ENCODE assay signal across 8 mouse cellular contexts in the genomic region with DNA sequence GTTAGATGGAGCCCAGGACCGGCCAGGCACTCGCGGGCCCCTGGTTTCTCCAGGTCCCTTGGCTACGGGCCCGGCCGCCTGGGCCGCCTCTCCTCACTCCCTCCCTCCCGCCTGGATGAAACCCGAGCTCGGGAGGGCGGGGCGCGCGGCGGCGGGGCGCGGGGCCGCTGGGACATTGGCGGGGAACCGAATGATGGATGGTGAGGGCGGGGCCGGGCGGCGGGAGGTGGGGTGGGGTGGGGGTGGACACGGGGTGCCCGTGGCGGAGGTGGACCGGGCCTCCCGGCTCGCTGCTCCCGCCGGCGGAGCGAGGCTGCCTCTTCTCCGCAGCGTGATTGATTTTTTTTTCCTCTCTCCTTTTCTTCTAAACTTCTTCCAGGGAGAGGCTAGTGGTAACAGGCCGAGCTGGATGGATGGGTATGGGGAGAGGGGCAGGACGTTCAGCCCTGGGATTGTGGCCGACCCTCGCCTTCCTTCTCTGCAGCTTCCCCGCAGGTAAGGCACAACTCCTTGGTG. TPM values are rescaled to one million over a fixed set of nuclear protein-coding genes. Genes with fewer than 3 reads are reported as not detected.
A peak's percentile ranks its signal among the peaks of the same experiment; 100 is the strongest.
DNase-seq lines count a peak whose midpoint lies in the region; ATAC-seq and TF ChIP-seq lines count a peak whose summit lies in the region.

No protein-coding gene starts in this region.

- peak overlapping the region; percentile 67 for H3K4me2 ChIP-seq in lung, embryonic 16.5 days (ENCODE audit: low read depth, low read length)

- peak overlapping the region; percentile 93 for H3K27ac ChIP-seq in layer of hippocampus, adult 2 months
- peak overlapping the region; percentile 94 for H3K27ac ChIP-seq in lung, embryonic 16.5 days (ENCODE audit: low read length)

- peak; percentile 98 for DNase-seq in Muller cell, postnatal 12 days (ENCODE audit: inconsistent ontology term)
- DNase-seq in cerebellum, adult 8-10 months = peak; percentile 74
- peak; percentile 73 for DNase-seq in forelimb bud, embryonic 11.5 days (ENCODE audit: low read depth, low spot score)
- peak; percentile 86 for DNase-seq in heart, postnatal 25 days (ENCODE audit: low spot score)
- peak; percentile 72 to 77 for DNase-seq in layer of hippocampus, adult 2 months (ENCODE audit: low spot score in 2 of 2)
- DNase-seq in retina, postnatal 1 day = peak; percentile 92
- no peak for DNase-seq in thymus, postnatal 14 days

- peak overlapping the region; percentile 86 for H3K9ac ChIP-seq in lung, embryonic 16.5 days (ENCODE audit: low read length)

- under 1% methylated on average over 39 of the region's 42 CpGs for WGBS in lung, embryonic 16.5 days

- no peaks in the 10 kb centered on the region for H3K36me3 ChIP-seq in lung, embryonic 16.5 days (ENCODE audit: control insufficient read depth, insufficient read depth, low read length)

- H3K4me1 ChIP-seq in lung, embryonic 16.5 days (replicated peaks; ENCODE audit: control insufficient read depth, insufficient read depth, low read length) = peaks cover 37% of the 10 kb centered on the region

- intact Hi-C loops in heart, postnatal 25 days (cut with DNase I) = no loop called here

- no peaks in the 10 kb centered on the region for H3K9me3 ChIP-seq in lung, embryonic 16.5 days (ENCODE audit: control insufficient read depth, low read length)

- H3K27me3 ChIP-seq in lung, embryonic 16.5 days (ENCODE audit: control insufficient read depth, insufficient read depth, low read depth, low read length) = no peaks in the 10 kb centered on the region

- ATAC-seq in lung, embryonic 16.5 days (ENCODE audit: low read depth) = peak; percentile 89

- TF ChIP-seq CTCF in layer of hippocampus, adult 2 months (conservative IDR thresholded peaks at IDR 0.05) = no peak

- H3K4me3 ChIP-seq in layer of hippocampus, adult 2 months = peak overlapping the region; percentile 73
- H3K4me3 ChIP-seq in lung, embryonic 16.5 days (ENCODE audit: low read length) = peak overlapping the region; percentile 83

RNA-seq across cellular contexts. Expression of a gene that starts 15.8 kb away (rescaled TPM):
- total RNA-seq in heart, postnatal 25 days (2021) = 10 to 100 TPM; 61.2 to 72.2 TPM
- 10 to 100 TPM; 45.9 to 53.2 TPM for total RNA-seq in layer of hippocampus, adult 2 months (2021)
- polyA plus RNA-seq in lung, embryonic 16.5 days (2015; fragmentation: Nextera tagmentation; extraction: Ambion mirVana) = 10.1 and 10.5 TPM in 2 replicates
